Mouse (Mus musculus) spleen, adult 2 months (tissue): Measurements from ENCODE around the gene Scgb2b27. TPM values are rescaled to one million over a fixed set of nuclear protein-coding genes. Genes with fewer than 3 reads are reported as not detected.
"Not testable (repeated sequence)": the region's sequence is repeated elsewhere in the genome, so short reads cannot be mapped to it uniquely, and the experiment has no call there.

ENCODE experiments used
- DNase-seq, 2 experiments: peaks; one replicate each; pipeline versions ENCODE4 v3.0.0 to v3.0.0-alpha.2; 2012 to 2021; ENCODE audit warnings: low spot score in 2 of 2, low read depth in 1 of 2
- H3K27ac ChIP-seq: fragments of 200-500 bp; 2 replicates; pipeline ENCODE4 v1.5.1; 2012; ENCODE audit warnings: low read length, inconsistent platforms; ENCODE audit not compliant: insufficient read depth
- H3K27me3 ChIP-seq: fragments of 200-500 bp; 2 replicates; pipeline ENCODE4 v1.6.1; 2012; ENCODE audit warnings: mild to moderate bottlenecking, moderate library complexity, low read length, inconsistent platforms; ENCODE audit not compliant: control insufficient read depth, insufficient read depth
- H3K36me3 ChIP-seq: fragments of 200-500 bp; 2 replicates; pipeline ENCODE4 v1.6.1; 2012; ENCODE audit warnings: mild to moderate bottlenecking, low read length, inconsistent platforms; ENCODE audit not compliant: control insufficient read depth, insufficient read depth
- H3K4me1 ChIP-seq: fragments of 200-500 bp; 2 replicates; pipeline ENCODE4 v1.6.1; 2011; ENCODE audit warnings: inconsistent platforms; ENCODE audit not compliant: control insufficient read depth, insufficient read depth, insufficient read length
- H3K4me3 ChIP-seq: fragments of 200-500 bp; 2 replicates; pipeline ENCODE4 v1.5.1; 2011; ENCODE audit warnings: mild to moderate bottlenecking, inconsistent platforms; ENCODE audit not compliant: insufficient read depth, insufficient read length; ENCODE audit errors: extremely low read depth
- CTCF ChIP-seq: fragments of 200-500 bp; IDR thresholded peaks from 2 replicates; pipeline ENCODE4 v1.5.1; 2011; ENCODE audit warnings: mild to moderate bottlenecking, inconsistent platforms; ENCODE audit not compliant: insufficient read depth, insufficient read length, insufficient replicate concordance; ENCODE audit errors: extremely low read depth
- POLR2A ChIP-seq: fragments of 200-500 bp; IDR thresholded peaks from 2 replicates; pipeline ENCODE4 v1.6.1; 2011; ENCODE audit warnings: low read depth, low read length, inconsistent platforms
- WGBS: fragments of 180-500 bp; shearing (Covaris S2); methylation state at CpG from one replicate; pipeline ENCODE4 v1.1.7; 2018; 5-methylcytosine and 5-hydroxymethylcytosine counted together
- polyA plus RNA-seq: library from polyadenylated mRNA; depleted of rRNA; stranded (reverse); fragments of >200 nt; gene quantifications from 2 replicates; pipeline ENCODE4 v1.2.3, GENCODE M21; 2012; rRNA removed

Gene Scgb2b27
- polyA plus RNA-seq = not detected in 2 replicates

GRCm38 (mm10) chr7:34013842-34014241 is at the start of gene Scgb2b27:
Gene Scgb2b27 (minus strand): TSS chr7:34013942.
- TF ChIP-seq POLR2A (no peak), CTCF (no peak)
- WGBS = 66% methylated on average over 4 of the region's 4 CpGs
- H3K27ac ChIP-seq = no peak within 1 kb of the TSS
- no peaks in the 10 kb centered on the region for H3K36me3 ChIP-seq
- no peak within 1 kb of the TSS for H3K4me3 ChIP-seq
- H3K27me3 ChIP-seq = no peaks in the 10 kb centered on the region
- H3K4me1 ChIP-seq = no peaks in the 10 kb centered on the region
- no peak for DNase-seq

DNA sequence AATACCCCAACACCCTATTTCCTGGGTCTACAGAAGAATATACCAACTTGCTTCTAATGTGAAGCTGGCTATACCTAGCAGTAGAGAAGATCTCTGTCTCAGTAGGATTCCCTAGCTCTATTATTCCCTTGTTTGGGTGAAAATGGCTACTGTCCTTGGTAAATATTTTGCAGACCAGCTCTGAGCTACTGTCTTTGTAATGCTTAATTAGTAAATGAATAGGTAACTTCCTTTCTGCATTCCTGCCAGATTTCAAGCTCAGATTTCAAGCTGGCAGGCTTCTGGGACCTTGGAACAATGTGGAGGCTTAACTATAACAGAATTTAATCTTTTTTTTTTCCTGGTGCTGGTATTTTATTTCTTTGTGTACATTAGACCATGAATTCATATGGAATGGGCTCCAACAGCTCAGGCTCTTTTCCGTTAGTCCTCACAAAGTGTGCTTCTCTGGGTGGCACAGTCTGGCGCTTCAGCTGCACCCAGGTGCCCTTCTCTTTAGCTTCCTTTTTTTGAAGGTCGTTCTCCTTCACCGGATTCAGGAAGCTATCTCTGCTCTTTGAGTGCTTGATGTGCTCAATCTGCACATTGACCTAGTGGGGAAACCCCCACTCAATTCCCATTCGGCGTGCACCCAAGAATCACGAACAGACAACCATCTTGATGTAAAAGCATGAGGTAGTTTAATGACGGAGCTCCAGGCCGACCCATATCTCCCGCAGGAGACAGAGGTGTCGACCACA is 22.5 kb upstream of the Scgb2b27 start:
- not testable (repeated sequence) for H3K4me3 ChIP-seq, H3K4me1 ChIP-seq, H3K27ac ChIP-seq, H3K27me3 ChIP-seq, DNase-seq, H3K36me3 ChIP-seq
- WGBS = 88% methylated on average over 11 of the region's 11 CpGs

DNA sequence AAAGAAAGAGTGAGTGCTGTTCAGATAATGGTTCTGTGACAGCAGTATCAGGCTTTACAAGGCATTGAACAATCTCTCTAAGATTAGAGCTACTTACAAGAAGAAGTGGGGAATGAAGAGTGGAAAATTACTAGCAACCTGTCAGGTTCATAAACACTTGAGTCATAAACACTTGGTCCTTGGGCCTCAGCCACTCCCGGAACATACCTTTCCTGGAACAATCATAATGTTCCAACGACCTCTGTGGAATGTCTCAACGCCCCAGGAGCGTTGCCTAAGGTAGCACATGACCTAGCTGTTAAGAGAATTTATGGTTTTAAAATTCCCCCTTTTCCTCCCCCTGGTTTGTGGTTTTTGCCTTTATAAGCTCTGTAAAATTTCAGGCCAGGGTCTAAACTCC is 20.8 kb upstream of the Scgb2b27 start:
- 79% methylated on average over 4 of the region's 4 CpGs for WGBS
- DNase-seq, H3K27ac ChIP-seq, H3K36me3 ChIP-seq, H3K4me1 ChIP-seq, H3K27me3 ChIP-seq, H3K4me3 ChIP-seq: not testable (repeated sequence)

- TF ChIP-seq CTCF = no peak
- no peak for TF ChIP-seq POLR2A
- no peaks in the 10 kb centered on the region for H3K36me3 ChIP-seq
- no peak overlapping the region for H3K4me3 ChIP-seq
- no peaks in the 10 kb centered on the region for H3K4me1 ChIP-seq
- no peak overlapping the region for H3K27ac ChIP-seq
- DNase-seq = no peak
- no peaks in the 10 kb centered on the region for H3K27me3 ChIP-seq
- WGBS = 91% methylated on average over 11 of the region's 11 CpGs
Observed at GRCm38 (mm10) chr7:34030026-34030425, 16.3 kb upstream of the Scgb2b27 start.

- H3K4me1 ChIP-seq, H3K27me3 ChIP-seq, H3K36me3 ChIP-seq, H3K27ac ChIP-seq, DNase-seq, H3K4me3 ChIP-seq: not testable (repeated sequence)
- WGBS = 87% methylated on average over 9 of the region's 9 CpGs
Observed at GRCm38 (mm10) chr7:34027202-34027601, 13.5 kb upstream of the Scgb2b27 start.

- H3K27ac ChIP-seq = no peak overlapping the region
- TF ChIP-seq CTCF = no peak
- TF ChIP-seq POLR2A = no peak
- H3K4me1 ChIP-seq = no peaks in the 10 kb centered on the region
- H3K36me3 ChIP-seq = no peaks in the 10 kb centered on the region
- no peak overlapping the region for H3K4me3 ChIP-seq
- WGBS = 83% methylated on average over 4 of the region's 4 CpGs
- no peaks in the 10 kb centered on the region for H3K27me3 ChIP-seq
- DNase-seq = no peak
Observed at GRCm38 (mm10) chr7:34025641-34026040, 11.9 kb upstream of the Scgb2b27 start.

DNA sequence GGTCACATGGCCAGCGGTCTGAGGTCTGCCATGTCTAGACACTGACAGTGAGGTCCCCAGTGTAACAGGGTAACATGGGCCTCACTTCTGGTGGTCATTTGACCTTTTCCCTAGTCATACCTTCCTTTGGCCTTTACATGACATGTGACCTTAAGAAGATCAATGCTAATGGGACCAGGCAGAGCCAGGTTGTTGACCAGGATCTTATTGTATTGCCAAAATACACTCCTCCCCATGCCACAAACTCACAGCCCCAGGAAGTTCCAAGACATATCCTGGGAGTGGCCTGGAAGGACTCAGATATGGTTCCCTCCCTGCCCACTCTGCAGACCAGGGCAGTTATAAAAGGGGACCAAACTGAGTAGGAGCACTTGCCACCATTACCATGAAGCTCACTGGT is 7.4 kb upstream of the Scgb2b27 start, which contains the start of gene Scgb1b27:
TSS of gene Scgb1b27 (plus strand) at position 301 of the 400 bp plus-strand sequence.
- 82% methylated on average over 1 of the region's 1 CpGs for WGBS
- not testable (repeated sequence) for H3K27me3 ChIP-seq, H3K27ac ChIP-seq, H3K36me3 ChIP-seq, H3K4me3 ChIP-seq, H3K4me1 ChIP-seq, DNase-seq

DNA sequence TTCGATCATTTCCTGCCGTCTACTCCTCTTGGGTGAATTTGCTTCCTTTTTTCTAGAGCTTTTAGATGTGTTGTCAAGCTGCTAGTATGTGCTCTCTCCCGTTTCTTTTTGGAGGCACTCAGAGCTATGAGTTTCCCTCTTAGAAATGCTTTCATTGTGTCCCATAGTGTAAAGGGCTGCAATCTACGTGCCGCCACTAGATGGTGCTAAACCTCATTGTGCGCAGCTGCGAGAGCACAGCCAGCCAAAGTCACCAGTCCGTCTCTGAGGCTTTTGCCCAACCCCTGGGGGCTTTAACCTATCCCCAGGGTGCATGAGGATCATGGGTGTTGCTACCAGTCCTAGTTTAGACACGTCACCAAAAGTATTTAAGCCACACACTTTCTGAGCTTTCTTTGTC is 31.5 kb downstream of the Scgb2b27 start:
- H3K4me1 ChIP-seq, DNase-seq, H3K27me3 ChIP-seq, H3K4me3 ChIP-seq, H3K36me3 ChIP-seq, H3K27ac ChIP-seq: not testable (repeated sequence)
- WGBS = 15% methylated on average over 8 of the region's 9 CpGs

Other genes starting within 250 kb of the Scgb2b27 start
- not detected in 2 replicates for gene Scgb2b26, start 68.9 kb downstream of the Scgb2b27 start, polyA plus RNA-seq
- gene Scgb1b27, start 7.5 kb upstream of the Scgb2b27 start, polyA plus RNA-seq = not detected in 2 replicates
- gene Scgb1b30, start 81.5 kb upstream of the Scgb2b27 start, polyA plus RNA-seq = not detected in 2 replicates
- 7.1 and 10.0 TPM in 2 replicates for gene Wtip, start 119.3 kb upstream of the Scgb2b27 start, polyA plus RNA-seq
- 24.7 and 29.6 TPM in 2 replicates for gene Uba2, start 155.7 kb upstream of the Scgb2b27 start, polyA plus RNA-seq
- gene Pdcd2l, start 182.7 kb upstream of the Scgb2b27 start, polyA plus RNA-seq = 20.2 and 25.7 TPM in 2 replicates
- 116 and 161 TPM in 2 replicates for gene Gpi1, start 216.4 kb upstream of the Scgb2b27 start, polyA plus RNA-seq
- gene Gm6096, start 237.1 kb upstream of the Scgb2b27 start, polyA plus RNA-seq = not detected in 2 replicates